Mouse (Mus musculus): ENCODE measurements around the gene Rrbp1.

Rrbp1 gene

DNA sequence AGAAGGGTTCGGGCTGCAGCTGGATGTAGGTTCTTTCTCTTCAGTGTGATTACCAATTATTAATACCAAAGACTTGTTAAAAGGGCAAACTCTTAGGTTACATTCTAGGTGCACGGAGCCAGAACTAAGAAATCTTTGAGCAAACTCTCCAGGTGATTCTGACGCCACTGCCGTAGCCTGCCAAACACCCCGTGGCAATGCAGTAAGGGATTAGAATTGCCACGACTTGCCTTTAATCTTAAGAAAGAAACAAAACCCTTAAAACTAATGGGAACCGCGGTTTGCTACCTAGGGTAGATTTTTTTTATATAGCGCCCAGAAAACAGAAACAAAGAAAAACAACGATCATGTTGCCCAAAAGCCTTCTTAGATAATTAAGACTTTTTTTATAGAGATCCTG lies 96.8 kb downstream of the Rrbp1 start:
- DNase-seq: no peak

DNA sequence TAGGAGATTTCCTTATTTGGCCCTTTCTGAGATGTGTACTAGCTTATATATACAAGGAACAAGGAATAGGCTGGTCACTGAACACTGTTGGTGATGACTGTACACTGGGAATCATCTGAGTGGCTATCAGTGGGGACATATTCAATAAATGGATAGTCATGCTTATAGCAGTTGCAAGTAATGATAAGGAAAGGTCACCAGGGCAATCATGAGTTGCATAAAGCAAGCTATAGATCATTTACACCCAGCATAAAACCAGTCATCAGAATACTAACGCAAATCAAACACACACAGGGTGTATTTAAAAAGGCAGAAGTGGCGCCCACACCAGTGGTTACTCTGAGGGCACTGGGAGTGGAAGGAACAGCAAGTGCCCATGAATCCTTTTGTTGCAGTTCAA lies 98.9 kb downstream of the Rrbp1 start:
- no peak for DNase-seq

DNA sequence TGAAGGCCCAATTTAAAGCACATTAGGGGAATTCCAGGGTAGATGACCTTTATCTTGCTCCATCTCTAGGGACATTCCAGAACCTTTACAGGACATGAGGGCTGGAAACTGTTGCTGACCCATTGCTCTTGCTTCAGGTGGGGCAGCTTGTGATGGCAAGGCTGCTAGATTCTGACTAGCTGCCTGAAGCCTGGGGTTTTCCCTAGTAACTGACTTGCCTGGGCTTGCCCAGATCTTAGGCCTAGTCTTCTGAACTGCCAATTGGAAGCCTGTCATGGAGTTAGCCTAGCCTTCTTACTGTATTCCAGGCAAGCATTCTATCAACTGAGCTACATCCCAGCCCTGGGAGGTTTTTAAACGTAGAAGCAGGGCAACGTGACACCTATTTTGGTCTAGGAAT lies 101.8 kb downstream of the Rrbp1 start:
- no peak for DNase-seq

DNA sequence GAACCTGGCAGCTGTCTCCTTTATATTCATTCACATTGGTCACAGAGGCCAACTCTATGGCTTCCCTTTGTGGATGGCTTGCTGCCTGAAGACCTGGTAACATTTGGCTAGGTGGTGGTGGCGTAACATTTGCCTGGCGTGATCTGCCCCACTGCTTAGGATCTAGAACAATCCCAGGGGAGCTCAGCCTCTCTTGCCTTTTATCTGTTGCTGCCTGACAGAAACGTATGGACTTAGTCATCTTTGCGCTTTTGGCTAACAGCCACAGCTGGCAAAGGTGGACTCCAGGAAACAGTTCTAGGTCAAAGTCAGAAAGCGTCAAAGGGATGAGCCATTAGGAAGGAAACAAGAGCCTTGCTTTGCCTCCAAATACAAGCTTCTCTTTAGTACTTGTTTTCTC lies 106.2 kb downstream of the Rrbp1 start:
- DNase-seq: no peak

DNA sequence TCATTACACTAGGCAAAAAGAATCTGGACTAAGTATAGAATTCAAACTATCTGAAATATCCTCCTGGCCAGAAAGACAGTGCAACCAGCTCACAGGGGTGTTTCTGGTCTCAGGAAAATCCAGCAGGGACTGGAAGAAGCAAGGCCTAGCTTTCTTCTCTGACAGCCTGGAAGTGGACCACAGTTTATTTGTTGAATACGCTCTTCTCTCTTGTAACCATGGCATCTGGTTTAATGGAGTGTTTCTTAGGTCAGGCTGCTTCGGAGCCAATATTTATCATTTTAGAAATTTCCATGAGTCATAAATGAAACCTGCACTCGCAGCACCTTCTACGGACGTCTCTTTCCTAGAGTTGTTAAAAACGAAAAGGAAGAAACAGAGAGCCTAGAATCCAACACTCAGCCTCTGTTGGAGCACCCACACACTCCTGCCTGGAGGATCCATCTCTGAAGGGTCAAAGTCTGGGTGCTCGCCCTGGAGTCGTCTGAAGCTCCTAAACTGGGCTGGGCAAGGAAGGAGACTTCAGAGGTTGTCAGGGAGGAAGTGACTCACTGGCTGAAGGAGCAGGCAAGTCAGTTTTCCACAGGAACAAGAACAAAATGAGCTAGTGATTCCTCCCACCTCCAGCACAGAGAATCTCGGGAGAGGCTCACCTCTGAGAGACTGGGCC lies 107.6 kb downstream of the Rrbp1 start:
- DNase-seq: no peak

DNA sequence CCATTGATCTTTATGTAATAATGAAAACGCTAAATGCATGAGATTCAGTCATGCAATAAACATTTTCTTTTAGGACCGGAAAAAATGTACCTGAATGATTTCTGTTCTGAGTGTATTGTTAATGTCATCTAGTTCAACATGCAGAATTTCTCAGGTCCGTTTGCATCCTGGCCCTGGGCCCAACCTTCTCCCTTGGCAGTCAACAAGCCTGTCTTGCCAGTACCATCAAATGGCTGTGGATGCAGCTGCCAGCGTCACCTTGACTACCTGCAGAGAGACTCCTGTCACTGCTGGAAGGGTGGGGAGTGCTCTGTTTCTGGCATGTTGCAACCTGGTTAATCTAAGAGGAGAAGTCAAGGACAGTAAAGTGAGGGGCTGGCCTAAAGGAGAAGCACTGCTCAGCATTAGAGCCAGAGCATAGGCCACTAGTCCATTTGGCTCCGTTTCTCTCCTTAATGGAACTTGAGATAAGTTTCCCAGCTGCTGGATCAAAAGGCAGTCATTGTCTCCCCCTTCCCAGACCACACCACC lies 110.2 kb downstream of the Rrbp1 start:
- no peak for DNase-seq

DNA sequence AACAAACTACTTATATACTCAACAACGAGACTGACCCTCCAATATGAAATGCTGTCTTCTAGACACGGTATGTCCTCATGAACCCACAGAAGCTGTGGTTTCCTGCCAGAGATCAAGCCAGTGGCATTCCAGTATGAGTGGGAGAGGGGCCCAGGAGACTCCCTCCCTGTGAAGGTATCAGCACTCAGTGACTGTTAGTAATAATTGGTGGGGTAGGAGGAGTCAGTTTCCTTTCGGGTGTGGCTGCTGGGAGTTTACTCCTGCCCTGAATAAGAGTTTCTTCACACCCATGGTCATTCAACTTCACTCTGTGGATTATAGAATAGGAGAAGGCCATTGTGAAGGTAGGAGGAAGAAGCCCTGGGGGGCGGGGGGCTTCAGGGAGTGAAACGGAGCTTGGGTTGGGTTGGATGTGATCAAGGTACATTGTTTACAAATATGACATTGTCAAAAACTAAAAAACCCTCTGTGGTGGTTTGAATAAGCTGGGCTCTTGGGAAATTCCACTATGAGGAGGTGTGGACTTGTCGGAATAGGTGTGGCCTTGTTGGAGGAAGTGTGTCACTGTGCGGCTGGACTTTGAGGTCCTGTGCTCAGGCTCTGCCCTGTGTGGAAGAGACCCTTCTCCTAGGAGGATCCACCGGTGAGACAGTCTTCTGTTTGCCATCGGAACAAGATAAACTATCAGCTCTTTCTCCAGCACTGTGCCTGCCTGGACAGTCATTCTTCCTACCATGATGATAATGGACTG lies 111.4 kb downstream of the Rrbp1 start:
- DNase-seq: no peak
